Mouse (Mus musculus) CD4-positive naive resting alpha-beta T cell, adult 76 days (primary cell): ENCODE measurements around the gene Adssl1. TPM values are rescaled to one million over a fixed set of nuclear protein-coding genes. Genes with fewer than 3 reads are reported as not detected.

ENCODE experiments used
- total RNA-seq: library from RNA; stranded (reverse); gene quantifications from one replicate; pipeline ENCODE4 v1.2.4, GENCODE M21; 2023

The Adssl1 gene
- 1.8 TPM for total RNA-seq

DNA sequence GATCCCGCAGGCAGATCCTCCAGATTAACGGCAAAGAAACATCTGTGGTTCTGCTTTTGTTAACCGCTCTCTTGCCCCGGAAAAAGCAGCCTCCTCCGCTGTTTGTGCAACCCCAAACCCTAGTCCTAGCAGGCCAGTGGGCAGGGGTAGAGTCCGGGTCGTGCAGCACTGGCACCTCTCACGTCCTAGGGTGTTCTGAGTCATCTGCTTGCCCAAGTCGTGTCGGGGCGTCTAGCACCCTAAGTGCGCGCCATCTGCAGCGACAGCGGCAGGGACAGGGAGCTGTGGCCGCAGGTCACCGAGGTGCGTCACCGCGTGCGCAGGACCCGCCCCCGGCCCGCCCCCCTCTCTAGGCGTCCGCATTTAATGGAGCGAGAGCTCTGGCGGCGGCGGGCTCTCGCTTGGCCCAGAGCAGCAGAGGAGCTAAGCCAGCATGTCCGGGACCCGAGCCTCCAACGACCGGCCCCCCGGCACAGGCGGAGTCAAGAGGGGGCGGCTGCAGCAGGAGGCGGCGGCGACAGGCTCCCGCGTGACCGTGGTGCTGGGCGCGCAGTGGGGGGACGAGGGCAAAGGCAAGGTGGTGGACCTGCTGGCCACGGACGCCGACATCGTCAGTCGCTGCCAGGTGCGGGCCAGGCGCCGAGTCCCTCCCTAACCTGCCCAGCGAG lies at the start of gene Adssl1:
Gene Adssl1, plus strand, starts transcription at position 360 of the 668 bp plus-strand sequence.

DNA sequence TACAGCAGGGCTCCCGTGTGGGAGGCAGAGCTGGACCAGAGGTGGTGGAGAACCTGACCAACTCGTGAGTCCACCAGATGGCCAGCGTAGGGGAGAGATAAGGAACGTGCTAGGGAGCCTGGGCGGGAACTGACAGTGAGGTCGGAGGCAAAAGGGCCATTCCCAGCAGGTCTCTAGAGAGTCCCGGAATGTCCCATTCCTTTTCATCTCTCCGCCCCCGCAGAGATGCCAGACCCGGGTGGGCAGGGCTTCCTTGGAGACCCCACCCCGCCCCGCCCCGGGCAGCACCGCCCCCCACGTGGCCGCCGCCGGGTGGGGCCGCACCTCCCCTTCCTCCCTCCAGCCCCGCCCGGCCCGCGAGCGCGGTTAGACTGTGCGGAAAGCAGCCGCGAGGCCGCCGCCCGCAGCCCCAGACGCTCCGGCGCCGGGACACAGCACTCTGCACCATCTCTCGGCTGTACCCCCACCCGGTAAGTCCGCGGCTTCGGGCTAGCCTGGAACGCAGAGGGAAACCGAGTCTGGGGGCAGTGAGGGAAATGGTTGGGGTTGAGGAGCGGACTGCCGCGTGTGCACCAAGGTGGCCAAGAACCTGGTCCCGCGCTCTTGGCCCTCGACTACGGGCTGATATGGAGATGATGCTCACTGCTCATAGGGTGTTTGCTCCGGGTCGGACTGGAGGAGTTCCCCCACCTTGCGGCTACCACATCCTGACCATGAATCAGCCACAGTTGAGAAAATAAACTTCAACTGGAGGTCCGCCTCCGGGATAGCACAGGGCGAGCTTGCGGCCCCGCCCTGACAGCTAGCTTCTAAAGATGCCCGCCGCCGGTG lies 31.2 kb upstream of the Adssl1 start, which contains the start of gene Inf2:
Gene Inf2, plus strand, starts transcription at position 359 of the 831 bp plus-strand sequence.

DNA sequence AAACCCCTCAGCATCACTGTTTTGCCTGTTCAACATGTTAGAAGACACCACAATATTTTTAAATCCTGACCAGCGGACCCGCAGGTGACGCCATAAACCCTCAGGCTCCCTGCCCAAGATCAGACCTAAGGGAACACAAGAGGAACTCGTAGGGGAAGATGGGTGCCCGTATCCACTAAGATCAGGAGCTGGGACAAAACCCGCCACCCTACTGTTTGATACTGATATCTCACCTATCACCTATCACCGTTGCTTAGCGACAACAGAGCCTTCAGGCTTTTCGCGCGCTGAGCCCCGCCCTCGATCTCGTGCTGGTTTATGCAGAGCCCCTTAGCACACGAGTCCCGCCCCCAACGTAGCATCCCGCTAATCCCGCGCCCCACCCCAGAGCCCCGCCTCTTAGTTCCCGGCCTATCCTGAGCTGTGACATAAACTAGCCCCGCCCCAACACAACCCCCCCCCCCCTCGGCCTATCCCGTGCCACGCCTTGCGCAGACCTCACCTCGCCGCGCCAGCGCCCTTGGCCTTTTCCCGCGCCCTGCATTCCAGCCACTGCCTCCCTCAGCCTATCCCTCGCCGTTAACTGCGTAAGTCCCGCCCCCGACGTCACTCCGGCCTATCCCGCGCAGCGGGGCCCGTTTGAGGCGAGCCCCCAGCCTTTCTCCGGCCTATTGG lies 24.5 kb downstream of the Adssl1 start, which contains the start of gene Siva1:
Gene Siva1, plus strand, starts transcription at position 500 of the 675 bp plus-strand sequence.

DNA sequence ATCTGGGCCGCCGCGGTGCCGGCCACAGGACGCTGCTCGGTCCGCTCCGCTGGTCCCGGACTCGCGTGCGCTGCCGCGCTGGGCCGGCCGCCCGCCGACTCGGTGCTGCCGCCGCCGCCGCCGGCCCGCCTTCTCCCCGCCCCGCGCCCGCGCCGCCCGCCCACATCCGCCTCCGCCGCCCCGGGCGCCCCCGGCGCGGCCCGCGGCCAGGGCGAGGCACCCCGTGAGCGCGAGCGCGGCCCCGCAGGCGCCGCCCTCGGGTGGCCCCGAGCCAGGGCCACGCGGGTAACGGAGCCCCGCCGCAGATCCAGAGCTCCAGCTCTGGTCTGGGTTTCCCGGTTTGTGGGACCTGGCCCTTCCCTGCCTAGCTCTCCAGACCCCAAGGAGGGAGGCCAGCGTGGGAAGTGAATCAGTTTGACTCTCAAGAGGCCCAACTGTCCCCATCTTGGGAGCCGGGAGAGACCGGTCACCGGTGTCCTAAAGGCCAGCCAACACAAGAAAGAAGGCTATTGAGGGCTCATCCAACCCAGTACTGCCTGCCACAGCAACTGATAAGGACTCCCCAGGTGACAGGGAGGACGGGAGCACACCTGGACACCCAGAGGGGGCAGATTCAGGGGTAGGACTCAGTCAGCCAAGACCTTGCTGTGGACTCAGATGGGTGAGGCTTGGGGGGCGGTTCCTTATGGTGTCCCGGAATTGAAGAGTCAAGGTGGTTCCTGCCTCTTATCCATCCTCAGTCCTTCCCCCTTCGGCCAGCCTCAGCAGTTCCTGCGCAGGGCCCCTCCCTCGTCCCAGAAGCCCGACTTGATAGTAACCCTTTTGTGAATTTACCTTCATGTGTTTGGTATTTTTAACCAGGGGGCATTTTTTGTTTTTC lies 54.5 kb downstream of the Adssl1 start, which contains the start of gene Akt1:
Gene Akt1, minus strand, starts transcription at position 753 of the 880 bp plus-strand sequence.

DNA sequence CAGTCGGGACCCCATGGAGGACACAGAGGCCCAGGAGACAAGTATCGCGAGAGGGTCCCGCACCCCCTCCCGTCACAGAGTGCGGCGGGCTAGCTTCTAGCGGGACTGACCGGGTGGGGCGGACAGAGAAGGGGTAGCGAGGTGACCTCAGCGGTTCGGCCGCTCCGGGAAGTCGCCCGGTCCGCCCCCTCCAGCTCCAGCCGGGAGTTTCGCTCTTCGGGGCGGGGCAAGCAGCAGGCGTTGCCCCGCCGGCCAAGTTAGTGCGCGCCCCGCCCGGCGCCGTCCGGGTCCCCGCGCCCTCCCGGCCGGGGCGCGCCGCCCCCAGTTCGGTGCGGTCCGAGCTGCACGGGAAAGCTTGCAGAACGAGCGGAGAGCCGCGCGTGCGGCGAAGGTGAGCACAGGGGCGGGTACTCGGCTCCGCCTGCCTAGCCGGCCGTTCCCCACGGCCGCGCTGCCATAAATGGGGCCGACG lies 58.7 kb downstream of the Adssl1 start, which contains the start of gene Zbtb42:
Gene Zbtb42, plus strand, starts transcription at position 274 of the 472 bp plus-strand sequence.

Other genes with a start within 250 kb of the Adssl1 start
- gene A530016L24Rik, start 130.6 kb upstream of the Adssl1 start, total RNA-seq = not detected
- gene Tmem179, start 103.3 kb upstream of the Adssl1 start, total RNA-seq = not detected
- gene Inf2, start 31.3 kb upstream of the Adssl1 start, total RNA-seq = 61.1 TPM
- 34.7 TPM for gene Siva1, start 24.6 kb downstream of the Adssl1 start, total RNA-seq
- gene Akt1, start 54.8 kb downstream of the Adssl1 start, total RNA-seq = 73.5 TPM
- gene Zbtb42, start 58.8 kb downstream of the Adssl1 start, total RNA-seq = 3.1 TPM
- 13.0 TPM for gene Cep170b, start 100.4 kb downstream of the Adssl1 start, total RNA-seq
- 32.9 TPM for gene Pld4, start 140.6 kb downstream of the Adssl1 start, total RNA-seq
- 0.35 TPM for gene Ahnak2, start 182.6 kb downstream of the Adssl1 start, total RNA-seq
- gene Clba1, start 188.9 kb downstream of the Adssl1 start, total RNA-seq = 0.47 TPM
- gene Cdca4, start 209.4 kb downstream of the Adssl1 start, total RNA-seq = 30.1 TPM
- gene Gpr132, start 248.2 kb downstream of the Adssl1 start, total RNA-seq = 520 TPM